Mouse (Mus musculus) hindbrain, embryonic 11.5 days (tissue): ENCODE measurements around the gene Rbm25. TPM values are rescaled to one million over a fixed set of nuclear protein-coding genes. Genes with fewer than 3 reads are reported as not detected.
"Not testable (repeated sequence)": the region's sequence is repeated elsewhere in the genome, so short reads cannot be mapped to it uniquely, and the experiment has no call there.

Experiments
- ATAC-seq: fragments of 200-750 bp; cut with Nextera tagmentation; 2 replicates; pipeline ENCODE4 v1.8.0; 2017; ENCODE audit warnings: mild to moderate bottlenecking, moderate TSS enrichment, moderate library complexity; ENCODE audit not compliant: low FRiP score
- DNase-seq: peaks from one replicate; pipeline ENCODE4 v3.0.0-alpha.2; 2015; ENCODE audit warnings: low spot score
- H3K27ac ChIP-seq: fragments of 300-500 bp; sonication (generic); 2 replicates; pipeline ENCODE4 v1.5.1; 2014; ENCODE audit warnings: mild to moderate bottlenecking, low read depth, low read length
- H3K27me3 ChIP-seq: fragments of 300-500 bp; sonication (generic); 2 replicates; pipeline ENCODE4 v1.6.1; 2014; ENCODE audit warnings: mild to moderate bottlenecking, low read length, moderate library complexity, mixed read lengths; ENCODE audit not compliant: control insufficient read depth, insufficient read depth
- H3K36me3 ChIP-seq: fragments of 300-500 bp; sonication (generic); 2 replicates; pipeline ENCODE4 v1.6.1; 2014; ENCODE audit warnings: mild to moderate bottlenecking, low read length, moderate library complexity, mixed read lengths; ENCODE audit not compliant: control insufficient read depth, insufficient read depth
- H3K4me1 ChIP-seq: fragments of 300-500 bp; sonication (generic); replicated peaks from 2 replicates; pipeline ENCODE4 v1.6.1; 2014; ENCODE audit warnings: low read length, mixed read lengths; ENCODE audit not compliant: control insufficient read depth, insufficient read depth
- H3K4me2 ChIP-seq: fragments of 300-500 bp; sonication (generic); replicated peaks from 2 replicates; pipeline ENCODE4 v1.6.1; 2014; ENCODE audit warnings: mild to moderate bottlenecking, low read depth, low read length
- H3K4me3 ChIP-seq: fragments of 300-500 bp; sonication (generic); 2 replicates; pipeline ENCODE4 v1.5.1; 2014; ENCODE audit warnings: low read depth, low read length
- H3K9ac ChIP-seq: fragments of 300-500 bp; sonication (generic); 2 replicates; pipeline ENCODE4 v1.6.1; 2014; ENCODE audit warnings: low read depth, low read length
- H3K9me3 ChIP-seq: fragments of 300-500 bp; sonication (generic); 2 replicates; pipeline ENCODE4 v1.6.1; 2016; ENCODE audit warnings: low read length; ENCODE audit not compliant: control insufficient read depth
- WGBS: fragments of 180-500 bp; shearing (Covaris S2); extraction: QIAGEN DNeasy Blood & Tissue Kit; methylation state at CpG from one replicate; pipeline ENCODE4 v1.1.7; 2014; 5-methylcytosine and 5-hydroxymethylcytosine counted together
- polyA plus RNA-seq: library from polyadenylated mRNA; unstranded; fragments of >200 nt; fragmentation: Nextera tagmentation; extraction: Ambion mirVana; gene quantifications from 2 replicates; pipeline ENCODE4 v1.2.1, GENCODE M21; 2014

The Rbm25 gene
- polyA plus RNA-seq: 259 and 316 TPM in 2 replicates

- not testable (repeated sequence) for H3K9me3 ChIP-seq, H3K36me3 ChIP-seq, ATAC-seq, DNase-seq, H3K4me1 ChIP-seq, H3K27me3 ChIP-seq
- Histone ChIP-seq H3K9ac (peak within 1 kb of the TSS; percentile 91), H3K27ac (peak within 1 kb of the TSS; percentile 89), H3K4me2 (peak within 1 kb of the TSS; percentile 45), H3K4me3 (peak within 1 kb of the TSS; percentile 86)
- WGBS: no CpG with 5 or more reads among the region's 5 CpGs
Observed at GRCm38 (mm10) chr12:83630936-83631335, at the start of gene Rbm25. Rbm25 (plus strand) TSS chr12:83631236.

GRCm38 (mm10) chr12:83582106-83582505 lies 48.9 kb upstream of the Rbm25 start:
- 51% methylated on average over 4 of the region's 4 CpGs for WGBS
- Histone ChIP-seq H3K4me1 (no peaks in the 10 kb centered on the region), H3K4me3 (no peak overlapping the region), H3K27ac (no peak overlapping the region), H3K36me3 (0 out of 2 replicates have a peak, but pooled peaks cover 2% of the 10 kb centered on the region), H3K27me3 (no peaks in the 10 kb centered on the region), H3K4me2 (no peak overlapping the region), H3K9me3 (no peaks in the 10 kb centered on the region), H3K9ac (no peak overlapping the region)
- no peak for ATAC-seq
- no peak for DNase-seq

- WGBS: 76% methylated on average over 4 of the region's 4 CpGs
- H3K27ac ChIP-seq: no peak overlapping the region
- no peak overlapping the region for H3K4me2 ChIP-seq
- 0 out of 2 replicates have a peak, but pooled peaks cover 2% of the 10 kb centered on the region for H3K36me3 ChIP-seq
- H3K9me3 ChIP-seq: no peaks in the 10 kb centered on the region
- no peak for DNase-seq
- no peak for ATAC-seq
- no peaks in the 10 kb centered on the region for H3K27me3 ChIP-seq
- no peak overlapping the region for H3K9ac ChIP-seq
- H3K4me1 ChIP-seq: no peaks in the 10 kb centered on the region
- H3K4me3 ChIP-seq: no peak overlapping the region
Observed at GRCm38 (mm10) chr12:83582747-83583146, 48.3 kb upstream of the Rbm25 start.

- 95% methylated on average over 5 of the region's 5 CpGs for WGBS
- H3K27ac ChIP-seq: no peak overlapping the region
- H3K36me3 ChIP-seq: peaks cover 6% of the 10 kb centered on the region; the same call in 1 of the 2 replicates
- no peak for ATAC-seq
- no peak for DNase-seq
- H3K9me3 ChIP-seq: no peaks in the 10 kb centered on the region
- no peak overlapping the region for H3K4me3 ChIP-seq
- no peaks in the 10 kb centered on the region for H3K4me1 ChIP-seq
- no peak overlapping the region for H3K9ac ChIP-seq
- no peaks in the 10 kb centered on the region for H3K27me3 ChIP-seq
- H3K4me2 ChIP-seq: no peak overlapping the region
Observed at GRCm38 (mm10) chr12:83586628-83587027, 44.4 kb upstream of the Rbm25 start.

GRCm38 (mm10) chr12:83591754-83592501 lies 39.1 kb upstream of the Rbm25 start:
- Histone ChIP-seq H3K4me1 (no peaks in the 10 kb centered on the region), H3K9me3 (no peaks in the 10 kb centered on the region), H3K4me3 (no peak overlapping the region), H3K9ac (no peak overlapping the region), H3K27me3 (no peaks in the 10 kb centered on the region), H3K27ac (no peak overlapping the region), H3K4me2 (no peak overlapping the region), H3K36me3 (peaks cover 8% of the 10 kb centered on the region; the same call in 1 of the 2 replicates)
- ATAC-seq: no peak
- 94% methylated on average over 8 of the region's 8 CpGs for WGBS
- no peak for DNase-seq

- Histone ChIP-seq H3K27me3 (no peaks in the 10 kb centered on the region), H3K4me1 (no peaks in the 10 kb centered on the region), H3K9me3 (no peaks in the 10 kb centered on the region), H3K36me3 (0 out of 2 replicates have a peak, but pooled peaks cover 4% of the 10 kb centered on the region), H3K4me2 (no peak overlapping the region), H3K9ac (no peak overlapping the region), H3K4me3 (no peak overlapping the region), H3K27ac (no peak overlapping the region)
- ATAC-seq (no peak), DNase-seq (no peak)
- 91% methylated on average over 9 of the region's 9 CpGs for WGBS
Observed at GRCm38 (mm10) chr12:83594454-83595040, 36.5 kb upstream of the Rbm25 start.

GRCm38 (mm10) chr12:83596191-83596954 lies 34.7 kb upstream of the Rbm25 start:
- Histone ChIP-seq H3K36me3 (0 out of 2 replicates have a peak, but pooled peaks cover 2% of the 10 kb centered on the region), H3K4me1 (no peaks in the 10 kb centered on the region), H3K9me3 (no peaks in the 10 kb centered on the region), H3K9ac (peak overlapping the region; percentile 95), H3K27ac (peak overlapping the region; percentile 88), H3K4me3 (peak overlapping the region; percentile 82), H3K4me2 (peak overlapping the region; percentile 58), H3K27me3 (no peaks in the 10 kb centered on the region)
- DNase-seq (no peak), ATAC-seq (no peak; the same call in 1 of the 2 replicates)
- WGBS: 5% methylated on average over 19 of the region's 20 CpGs

GRCm38 (mm10) chr12:83597025-83597501 lies 34.0 kb upstream of the Rbm25 start, which contains the start of gene Zfyve1:
Zfyve1 (minus strand) TSS chr12:83597222.
- 0 out of 2 replicates have a peak, but pooled peaks cover 2% of the 10 kb centered on the region for H3K36me3 ChIP-seq
- H3K4me1 ChIP-seq: no peaks in the 10 kb centered on the region
- peak within 1 kb of the TSS; percentile 95 for H3K9ac ChIP-seq
- H3K27ac ChIP-seq: peak within 1 kb of the TSS; percentile 88
- peak within 1 kb of the TSS; percentile 82 for H3K4me3 ChIP-seq
- WGBS: under 1% methylated on average over 28 of the region's 28 CpGs
- H3K9me3 ChIP-seq: no peaks in the 10 kb centered on the region
- no peaks in the 10 kb centered on the region for H3K27me3 ChIP-seq
- peak within 1 kb of the TSS; percentile 58 for H3K4me2 ChIP-seq
- DNase-seq (peak; percentile 95), ATAC-seq (peak; percentile 99)
